Mouse (Mus musculus) spleen, adult 2 months (tissue): Measurements from ENCODE around the gene Dnmt3a.

ENCODE experiments used
- CTCF ChIP-seq: fragments of 200-500 bp; IDR thresholded peaks from 2 replicates; pipeline ENCODE4 v1.5.1; 2011; ENCODE audit warnings: mild to moderate bottlenecking, inconsistent platforms; ENCODE audit not compliant: insufficient read depth, insufficient read length, insufficient replicate concordance; ENCODE audit errors: extremely low read depth
- POLR2A ChIP-seq: fragments of 200-500 bp; IDR thresholded peaks from 2 replicates; pipeline ENCODE4 v1.6.1; 2011; ENCODE audit warnings: low read depth, low read length, inconsistent platforms

- TF ChIP-seq CTCF: no peak
- no peak for TF ChIP-seq POLR2A
Measured at GRCm38 (mm10) chr12:3768391-3768790, 37.4 kb upstream of the Dnmt3a start.
